Mouse (Mus musculus) c-Kit-positive CD71-negative TER-119-negative erythroid progenitor cells, embryonic 14.5 days (primary cell): Measurements from ENCODE around the gene Mblac2.
"Not testable (repeated sequence)": the region's sequence is repeated elsewhere in the genome, so short reads cannot be mapped to it uniquely, and the experiment has no call there.

Source experiments
- DNase-seq: peaks from one replicate; pipeline ENCODE4 v3.0.0-alpha.2; 2013; ENCODE audit warnings: low read depth

The Mblac2 gene

GRCm38 (mm10) chr13:81710775-81711545 lies at the start of gene Mblac2, which contains the start of gene Polr3g:
Gene Mblac2 (plus strand): TSS chr13:81711341.
Gene Polr3g (minus strand): TSS chr13:81711013.
- DNase-seq: peak; percentile 89

GRCm38 (mm10) chr13:81663566-81664330 lies 47.4 kb upstream of the Mblac2 start:
- DNase-seq: no peak

GRCm38 (mm10) chr13:81664331-81664698 lies 46.8 kb upstream of the Mblac2 start:
- no peak for DNase-seq

GRCm38 (mm10) chr13:81667713-81668112 lies 43.4 kb upstream of the Mblac2 start:
- no peak for DNase-seq

GRCm38 (mm10) chr13:81675333-81675732 lies 35.8 kb upstream of the Mblac2 start:
- DNase-seq: no peak

- no peak for DNase-seq
Observed at GRCm38 (mm10) chr13:81683107-81683506, 28.0 kb upstream of the Mblac2 start.

GRCm38 (mm10) chr13:81684258-81684657 lies 26.9 kb upstream of the Mblac2 start:
- DNase-seq: no peak

- no peak for DNase-seq
Observed at GRCm38 (mm10) chr13:81684884-81685283, 26.3 kb upstream of the Mblac2 start.

GRCm38 (mm10) chr13:81689587-81689986 lies 21.6 kb upstream of the Mblac2 start:
- DNase-seq: no peak

GRCm38 (mm10) chr13:81690477-81690876 lies 20.7 kb upstream of the Mblac2 start:
- no peak for DNase-seq

GRCm38 (mm10) chr13:81691606-81692005 lies 19.5 kb upstream of the Mblac2 start:
- peak; percentile 20 for DNase-seq

GRCm38 (mm10) chr13:81694446-81694845 lies 16.7 kb upstream of the Mblac2 start:
- DNase-seq: no peak

GRCm38 (mm10) chr13:81703148-81703547 lies 8.0 kb upstream of the Mblac2 start:
- DNase-seq: no peak

GRCm38 (mm10) chr13:81703621-81704020 lies 7.5 kb upstream of the Mblac2 start:
- DNase-seq: no peak

- no peak for DNase-seq
Observed at GRCm38 (mm10) chr13:81706311-81706710, 4.8 kb upstream of the Mblac2 start.

GRCm38 (mm10) chr13:81709805-81710204 lies 1.3 kb upstream of the Mblac2 start:
- no peak for DNase-seq

- DNase-seq: no peak
Observed at GRCm38 (mm10) chr13:81710266-81710665, 875 bp upstream of the Mblac2 start.

- DNase-seq: no peak
Observed at GRCm38 (mm10) chr13:81711546-81712371, 618 bp downstream of the Mblac2 start.

- DNase-seq: no peak
Observed at GRCm38 (mm10) chr13:81713896-81714295, 2.8 kb downstream of the Mblac2 start.

GRCm38 (mm10) chr13:81728141-81728540 lies 17.0 kb downstream of the Mblac2 start:
- DNase-seq: not testable (repeated sequence)

- no peak for DNase-seq
Observed at GRCm38 (mm10) chr13:81729102-81729501, 18.0 kb downstream of the Mblac2 start.

- DNase-seq: no peak
Observed at GRCm38 (mm10) chr13:81730362-81730761, 19.2 kb downstream of the Mblac2 start.
